Mouse (Mus musculus): Measurements from ENCODE around the gene Calml3. TPM values are rescaled to one million over a fixed set of nuclear protein-coding genes. Genes with fewer than 3 reads are reported as not detected.
"Not testable (repeated sequence)": the region's sequence is repeated elsewhere in the genome, so short reads cannot be mapped to it uniquely, and the experiment has no call there.

The Calml3 gene
- not detected in 2 replicates for polyA plus RNA-seq (2012; rRNA removed)

- no peak within 1 kb of the TSS for H3K4me3 ChIP-seq (ENCODE audit: insufficient read depth, low read length)
- no peak within 1 kb of the TSS for H3K27ac ChIP-seq (ENCODE audit: insufficient read depth, low read length)
- TF ChIP-seq POLR2A (IDR thresholded peaks at IDR 0.05; ENCODE audit: extremely low read depth, insufficient read depth, low read length): no peak
- H3K4me1 ChIP-seq (ENCODE audit: control insufficient read depth, insufficient read depth, low read length): no peaks in the 10 kb centered on the region
These were observed at the start of gene Calml3 for GRCm38 (mm10) chr13:3804186-3804585. Calml3 (minus strand) TSS chr13:3804316.

- Histone ChIP-seq H3K4me3 (ENCODE audit: insufficient read depth, low read length) (no peak overlapping the region), H3K27ac (ENCODE audit: insufficient read depth, low read length) (no peak overlapping the region)
- TF ChIP-seq POLR2A (IDR thresholded peaks at IDR 0.05; ENCODE audit: extremely low read depth, insufficient read depth, low read length) (no peak), CTCF (IDR thresholded peaks at IDR 0.05; ENCODE audit: extremely low read depth, insufficient read depth, low read length) (no peak)
These were observed 46.2 kb upstream of the Calml3 start for GRCm38 (mm10) chr13:3850330-3850729.

GRCm38 (mm10) chr13:3840662-3841061 is 36.5 kb upstream of the Calml3 start:
- not testable (repeated sequence) for H3K4me3 ChIP-seq (ENCODE audit: insufficient read depth, low read length); H3K27ac ChIP-seq (ENCODE audit: insufficient read depth, low read length); H3K4me1 ChIP-seq (ENCODE audit: control insufficient read depth, insufficient read depth, low read length)

More at GRCm38 (mm10) chr13:3850330-3850729, 46.2 kb upstream of the Calml3 start:
- no peaks in the 10 kb centered on the region for H3K4me1 ChIP-seq (ENCODE audit: control insufficient read depth, insufficient read depth, low read length)

GRCm38 (mm10) chr13:3837312-3837807 is 33.2 kb upstream of the Calml3 start, which contains the start of gene Calm4:
Calm4 (plus strand) TSS chr13:3837757.
- not testable (repeated sequence) for H3K4me3 ChIP-seq (ENCODE audit: insufficient read depth, low read length); H3K4me1 ChIP-seq (ENCODE audit: control insufficient read depth, insufficient read depth, low read length); H3K27ac ChIP-seq (ENCODE audit: insufficient read depth, low read length)

GRCm38 (mm10) chr13:3833644-3834043 is 29.5 kb upstream of the Calml3 start:
- H3K4me3 ChIP-seq (ENCODE audit: insufficient read depth, low read length); H3K27ac ChIP-seq (ENCODE audit: insufficient read depth, low read length); H3K4me1 ChIP-seq (ENCODE audit: control insufficient read depth, insufficient read depth, low read length): not testable (repeated sequence)

GRCm38 (mm10) chr13:3832450-3832849 is 28.3 kb upstream of the Calml3 start:
- H3K27ac ChIP-seq (ENCODE audit: insufficient read depth, low read length): no peak overlapping the region
- no peak overlapping the region for H3K4me3 ChIP-seq (ENCODE audit: insufficient read depth, low read length)
- TF ChIP-seq POLR2A (IDR thresholded peaks at IDR 0.05; ENCODE audit: extremely low read depth, insufficient read depth, low read length) (no peak), CTCF (IDR thresholded peaks at IDR 0.05; ENCODE audit: extremely low read depth, insufficient read depth, low read length) (no peak)
- H3K4me1 ChIP-seq (ENCODE audit: control insufficient read depth, insufficient read depth, low read length): no peaks in the 10 kb centered on the region

GRCm38 (mm10) chr13:3831994-3832393 is 27.9 kb upstream of the Calml3 start:
- TF ChIP-seq POLR2A (IDR thresholded peaks at IDR 0.05; ENCODE audit: extremely low read depth, insufficient read depth, low read length) (no peak), CTCF (IDR thresholded peaks at IDR 0.05; ENCODE audit: extremely low read depth, insufficient read depth, low read length) (no peak)
- H3K4me1 ChIP-seq (ENCODE audit: control insufficient read depth, insufficient read depth, low read length): no peaks in the 10 kb centered on the region
- no peak overlapping the region for H3K4me3 ChIP-seq (ENCODE audit: insufficient read depth, low read length)
- H3K27ac ChIP-seq (ENCODE audit: insufficient read depth, low read length): no peak overlapping the region

GRCm38 (mm10) chr13:3831546-3831945 is 27.4 kb upstream of the Calml3 start:
- no peaks in the 10 kb centered on the region for H3K4me1 ChIP-seq (ENCODE audit: control insufficient read depth, insufficient read depth, low read length)
- no peak overlapping the region for H3K4me3 ChIP-seq (ENCODE audit: insufficient read depth, low read length)
- TF ChIP-seq CTCF (IDR thresholded peaks at IDR 0.05; ENCODE audit: extremely low read depth, insufficient read depth, low read length) (no peak), POLR2A (IDR thresholded peaks at IDR 0.05; ENCODE audit: extremely low read depth, insufficient read depth, low read length) (no peak)

GRCm38 (mm10) chr13:3825726-3826125 is 21.6 kb upstream of the Calml3 start:
- no peaks in the 10 kb centered on the region for H3K4me1 ChIP-seq (ENCODE audit: control insufficient read depth, insufficient read depth, low read length)
- no peak overlapping the region for H3K27ac ChIP-seq (ENCODE audit: insufficient read depth, low read length)
- H3K4me3 ChIP-seq (ENCODE audit: insufficient read depth, low read length): no peak overlapping the region
- TF ChIP-seq CTCF (IDR thresholded peaks at IDR 0.05; ENCODE audit: extremely low read depth, insufficient read depth, low read length): no peak
- no peak for TF ChIP-seq POLR2A (IDR thresholded peaks at IDR 0.05; ENCODE audit: extremely low read depth, insufficient read depth, low read length)

More at GRCm38 (mm10) chr13:3831546-3831945, 27.4 kb upstream of the Calml3 start:
- no peak overlapping the region for H3K27ac ChIP-seq (ENCODE audit: insufficient read depth, low read length)

GRCm38 (mm10) chr13:3822105-3822504 is 18.0 kb upstream of the Calml3 start:
- no peak for TF ChIP-seq POLR2A (IDR thresholded peaks at IDR 0.05; ENCODE audit: extremely low read depth, insufficient read depth, low read length)
- H3K27ac ChIP-seq (ENCODE audit: insufficient read depth, low read length): no peak overlapping the region
- no peaks in the 10 kb centered on the region for H3K4me1 ChIP-seq (ENCODE audit: control insufficient read depth, insufficient read depth, low read length)
- H3K4me3 ChIP-seq (ENCODE audit: insufficient read depth, low read length): no peak overlapping the region

- no peak overlapping the region for H3K4me3 ChIP-seq (ENCODE audit: insufficient read depth, low read length)
- no peak overlapping the region for H3K27ac ChIP-seq (ENCODE audit: insufficient read depth, low read length)
- TF ChIP-seq CTCF (IDR thresholded peaks at IDR 0.05; ENCODE audit: extremely low read depth, insufficient read depth, low read length): no peak
- no peak for TF ChIP-seq POLR2A (IDR thresholded peaks at IDR 0.05; ENCODE audit: extremely low read depth, insufficient read depth, low read length)
- H3K4me1 ChIP-seq (ENCODE audit: control insufficient read depth, insufficient read depth, low read length): no peaks in the 10 kb centered on the region
These were observed 14.6 kb upstream of the Calml3 start for GRCm38 (mm10) chr13:3818740-3819076.

Data from cortical plate, adult 2 months (tissue).